Mouse (Mus musculus): ENCODE measurements at regions not wholly inside any gene's neighbourhood (a gene's known extent, or its start where the extent isn't known, plus 50 kb on each side); places are given as distances from the start of the nearest gene placed in this dataset.

DNA sequence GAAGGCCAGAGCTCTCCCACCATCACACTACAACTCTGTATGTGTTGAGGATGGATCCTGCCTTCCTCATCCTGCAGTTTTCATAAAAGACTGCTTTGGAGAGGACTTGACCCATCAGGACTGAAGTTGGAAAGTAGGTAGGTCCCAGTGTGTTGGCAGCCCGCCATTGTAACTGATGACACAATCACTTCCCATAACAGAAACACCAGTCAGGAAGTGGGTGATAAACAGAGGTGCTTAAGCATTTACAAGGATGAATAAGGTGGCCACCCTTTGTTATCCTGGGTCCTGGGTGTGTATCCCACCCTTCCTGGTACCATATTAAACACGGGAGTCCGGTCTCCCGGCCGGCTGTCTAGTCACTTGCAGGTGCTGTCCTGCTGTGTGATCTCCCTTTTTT is 118.3 kb downstream of the Snx10 start:
- ATAC-seq (ENCODE audit: low read depth) = peak; percentile 45; the same call in 1 of the 2 replicates
- Histone ChIP-seq H3K9me3 (replicated peaks; ENCODE audit: control insufficient read depth, low read length) (no peaks in the 10 kb centered on the region), H3K27me3 (ENCODE audit: control insufficient read depth, insufficient read depth, low read depth, low read length) (no peaks in the 10 kb centered on the region), H3K4me2 (ENCODE audit: low read depth, low read length) (no peak overlapping the region), H3K36me3 (ENCODE audit: control insufficient read depth, insufficient read depth) (no peaks in the 10 kb centered on the region), H3K27ac (ENCODE audit: low read length) (no peak overlapping the region), H3K4me1 (ENCODE audit: control insufficient read depth, low read depth, low read length) (peaks cover 3% of the 10 kb centered on the region), H3K4me3 (ENCODE audit: low read depth, low read length) (no peak overlapping the region), H3K9ac (ENCODE audit: low read depth, low read length) (no peak overlapping the region)
- 60% methylated on average over 5 of the region's 5 CpGs for WGBS (ENCODE audit: insufficient replicate concordance)

DNA sequence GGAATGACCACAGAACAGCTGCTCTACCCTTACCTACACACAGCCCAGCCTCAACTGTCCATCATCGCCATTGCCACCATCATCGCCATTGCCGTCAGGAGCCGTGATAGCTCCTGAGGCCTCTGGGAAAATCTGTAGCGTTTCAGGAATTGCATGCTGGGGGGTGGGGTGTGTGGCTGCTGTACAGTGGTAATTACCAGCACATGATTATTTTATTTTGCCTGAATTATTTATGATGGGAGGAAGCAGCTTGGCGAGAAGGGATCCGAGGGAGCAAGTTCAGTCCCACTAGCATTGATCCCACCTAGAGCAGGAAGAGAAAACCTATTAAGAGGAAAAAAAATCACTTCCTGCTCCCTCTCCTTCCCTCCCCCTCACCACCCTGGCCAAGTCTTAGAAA is 125.1 kb downstream of the Snx10 start:
- Histone ChIP-seq H3K4me1 (ENCODE audit: control insufficient read depth, low read depth, low read length) (no peaks in the 10 kb centered on the region), H3K4me2 (ENCODE audit: low read depth, low read length) (no peak overlapping the region), H3K4me3 (ENCODE audit: low read depth, low read length) (no peak overlapping the region), H3K27me3 (ENCODE audit: control insufficient read depth, insufficient read depth, low read depth, low read length) (no peaks in the 10 kb centered on the region), H3K9me3 (replicated peaks; ENCODE audit: control insufficient read depth, low read length) (no peaks in the 10 kb centered on the region), H3K36me3 (ENCODE audit: control insufficient read depth, insufficient read depth) (no peaks in the 10 kb centered on the region), H3K9ac (ENCODE audit: low read depth, low read length) (no peak overlapping the region), H3K27ac (ENCODE audit: low read length) (no peak overlapping the region)
- WGBS (ENCODE audit: insufficient replicate concordance) = 68% methylated on average over 7 of the region's 7 CpGs
- ATAC-seq (ENCODE audit: low read depth) = no peak

DNA sequence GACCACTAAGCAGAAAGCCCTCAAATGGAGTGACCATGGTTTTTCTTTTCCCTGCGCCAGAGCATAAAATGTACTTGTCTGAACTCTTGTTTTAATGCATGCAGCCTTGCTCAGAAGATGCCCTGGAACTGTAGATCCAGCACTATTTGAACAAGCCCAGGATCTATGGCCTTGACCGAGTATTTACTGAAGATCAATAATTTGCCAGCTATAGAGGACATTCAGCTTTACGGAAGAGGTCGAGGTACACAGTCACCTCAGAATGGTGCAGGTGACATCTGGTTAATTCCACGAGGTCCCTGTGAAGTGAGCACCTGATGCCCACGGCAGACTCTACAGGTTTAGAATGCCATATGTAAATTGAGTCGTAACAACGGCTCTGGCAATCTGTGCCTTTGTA is 130.1 kb downstream of the Snx10 start:
- peaks cover 4% of the 10 kb centered on the region for H3K4me1 ChIP-seq (ENCODE audit: control insufficient read depth, low read depth, low read length)
- no peaks in the 10 kb centered on the region for H3K9me3 ChIP-seq (replicated peaks; ENCODE audit: control insufficient read depth, low read length)
- H3K27me3 ChIP-seq (ENCODE audit: control insufficient read depth, insufficient read depth, low read depth, low read length) = no peaks in the 10 kb centered on the region
- no peaks in the 10 kb centered on the region for H3K36me3 ChIP-seq (ENCODE audit: control insufficient read depth, insufficient read depth)
- 67% methylated on average over 8 of the region's 8 CpGs for WGBS (ENCODE audit: insufficient replicate concordance)
- no peak overlapping the region for H3K27ac ChIP-seq (ENCODE audit: low read length)
- no peak overlapping the region for H3K9ac ChIP-seq (ENCODE audit: low read depth, low read length)
- ATAC-seq (ENCODE audit: low read depth) = peak; percentile 76
- H3K4me2 ChIP-seq (ENCODE audit: low read depth, low read length) = no peak overlapping the region
- no peak overlapping the region for H3K4me3 ChIP-seq (ENCODE audit: low read depth, low read length)

DNA sequence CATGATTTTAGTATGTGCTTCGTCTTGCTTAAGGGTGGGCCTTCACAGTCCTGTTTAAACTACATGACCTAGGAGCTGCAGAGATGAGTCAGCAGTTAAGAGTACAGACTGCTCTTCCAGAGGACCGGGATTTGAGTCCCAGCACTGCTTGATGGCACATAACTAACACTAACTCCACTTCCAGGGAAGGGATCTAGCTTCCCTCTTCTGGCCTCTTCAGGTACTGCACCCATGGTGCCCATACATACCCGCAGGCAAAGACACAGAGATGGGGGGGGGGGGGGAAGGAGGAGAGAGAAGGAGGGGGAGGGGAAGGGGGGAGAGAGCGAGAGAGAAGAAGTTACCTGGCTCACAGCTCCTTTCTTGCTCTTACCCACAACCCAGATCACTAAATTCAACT is 131.3 kb downstream of the Snx10 start:
- H3K27ac ChIP-seq (ENCODE audit: low read length) = no peak overlapping the region
- 60% methylated on average over 4 of the region's 4 CpGs for WGBS (ENCODE audit: insufficient replicate concordance)

DNA sequence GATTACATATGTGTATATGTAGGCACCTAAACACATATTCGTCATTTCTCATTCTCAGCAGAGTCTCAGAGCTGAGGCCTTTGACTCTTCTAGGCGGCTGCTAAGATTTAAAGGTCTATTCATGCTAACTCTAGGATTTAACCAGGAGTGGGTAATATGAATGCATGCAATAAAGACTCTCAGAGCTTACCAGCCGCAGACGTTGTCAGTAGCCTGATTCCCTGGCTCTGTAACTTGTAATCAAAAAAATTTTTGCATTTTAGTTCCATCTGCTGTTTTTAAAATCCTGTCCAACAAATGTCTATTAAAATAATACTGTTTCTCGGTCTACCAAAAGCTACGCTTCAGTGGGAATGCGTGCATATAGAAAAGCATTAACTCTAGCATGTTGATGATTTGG is 132.4 kb downstream of the Snx10 start:
- Histone ChIP-seq H3K36me3 (ENCODE audit: control insufficient read depth, insufficient read depth) (no peaks in the 10 kb centered on the region), H3K27ac (ENCODE audit: low read length) (no peak overlapping the region), H3K4me3 (ENCODE audit: low read depth, low read length) (no peak overlapping the region), H3K27me3 (ENCODE audit: control insufficient read depth, insufficient read depth, low read depth, low read length) (no peaks in the 10 kb centered on the region), H3K9me3 (replicated peaks; ENCODE audit: control insufficient read depth, low read length) (no peaks in the 10 kb centered on the region), H3K9ac (ENCODE audit: low read depth, low read length) (no peak overlapping the region), H3K4me1 (ENCODE audit: control insufficient read depth, low read depth, low read length) (peaks cover 4% of the 10 kb centered on the region), H3K4me2 (ENCODE audit: low read depth, low read length) (no peak overlapping the region)
- WGBS (ENCODE audit: insufficient replicate concordance) = 73% methylated on average over 7 of the region's 7 CpGs
- ATAC-seq (ENCODE audit: low read depth) = no peak

More for the DNA sequence above, 131.3 kb downstream of the Snx10 start:
- Histone ChIP-seq H3K4me3 (ENCODE audit: low read depth, low read length) (no peak overlapping the region), H3K9me3 (replicated peaks; ENCODE audit: control insufficient read depth, low read length) (no peaks in the 10 kb centered on the region), H3K9ac (ENCODE audit: low read depth, low read length) (no peak overlapping the region), H3K27me3 (ENCODE audit: control insufficient read depth, insufficient read depth, low read depth, low read length) (no peaks in the 10 kb centered on the region), H3K4me2 (ENCODE audit: low read depth, low read length) (no peak overlapping the region), H3K36me3 (ENCODE audit: control insufficient read depth, insufficient read depth) (no peaks in the 10 kb centered on the region), H3K4me1 (ENCODE audit: control insufficient read depth, low read depth, low read length) (peaks cover 4% of the 10 kb centered on the region)
- ATAC-seq (ENCODE audit: low read depth) = no peak

DNA sequence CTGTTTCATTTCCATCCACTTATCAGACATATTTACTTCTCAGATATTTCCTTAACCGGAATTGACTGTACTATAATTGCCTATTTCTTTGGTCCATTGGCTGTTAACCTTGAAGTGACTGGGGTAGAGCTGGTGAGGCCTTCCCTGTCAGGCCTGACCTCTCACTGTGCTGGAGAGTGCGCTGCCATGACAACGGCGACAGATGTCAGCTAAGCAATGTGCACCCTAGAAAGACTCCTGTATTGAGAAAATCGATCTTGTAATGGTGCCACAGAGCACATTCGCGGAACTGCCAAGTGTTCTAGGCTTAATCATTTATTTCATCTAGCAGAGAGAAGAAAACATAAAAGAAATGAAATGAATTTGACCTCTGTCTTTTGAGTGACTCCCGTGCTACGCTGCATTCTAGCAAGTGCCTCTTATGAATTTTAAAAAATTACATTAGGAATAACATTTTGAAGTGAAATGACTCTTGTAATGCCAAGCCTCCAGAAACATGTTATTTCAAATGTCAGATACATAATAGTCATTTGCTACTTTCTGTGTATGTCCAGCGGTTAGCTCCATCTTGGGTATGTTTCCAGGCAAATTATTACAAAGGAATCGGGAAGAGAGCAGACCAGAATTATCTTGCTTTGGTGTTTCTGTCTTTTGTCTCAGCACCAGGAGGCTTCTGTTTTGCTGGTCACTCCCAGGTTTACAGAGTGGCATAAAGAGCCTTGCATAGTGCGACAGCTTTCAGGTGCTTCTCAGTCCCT is 133.4 kb downstream of the Snx10 start:
- WGBS (ENCODE audit: insufficient replicate concordance) = 71% methylated on average over 12 of the region's 12 CpGs
- Histone ChIP-seq H3K9me3 (replicated peaks; ENCODE audit: control insufficient read depth, low read length) (no peaks in the 10 kb centered on the region), H3K4me1 (ENCODE audit: control insufficient read depth, low read depth, low read length) (peaks cover 4% of the 10 kb centered on the region), H3K27me3 (ENCODE audit: control insufficient read depth, insufficient read depth, low read depth, low read length) (no peaks in the 10 kb centered on the region), H3K36me3 (ENCODE audit: control insufficient read depth, insufficient read depth) (no peaks in the 10 kb centered on the region), H3K4me3 (ENCODE audit: low read depth, low read length) (no peak overlapping the region), H3K27ac (ENCODE audit: low read length) (no peak overlapping the region), H3K9ac (ENCODE audit: low read depth, low read length) (no peak overlapping the region), H3K4me2 (ENCODE audit: low read depth, low read length) (no peak overlapping the region)
- no peak for ATAC-seq (ENCODE audit: low read depth)

DNA sequence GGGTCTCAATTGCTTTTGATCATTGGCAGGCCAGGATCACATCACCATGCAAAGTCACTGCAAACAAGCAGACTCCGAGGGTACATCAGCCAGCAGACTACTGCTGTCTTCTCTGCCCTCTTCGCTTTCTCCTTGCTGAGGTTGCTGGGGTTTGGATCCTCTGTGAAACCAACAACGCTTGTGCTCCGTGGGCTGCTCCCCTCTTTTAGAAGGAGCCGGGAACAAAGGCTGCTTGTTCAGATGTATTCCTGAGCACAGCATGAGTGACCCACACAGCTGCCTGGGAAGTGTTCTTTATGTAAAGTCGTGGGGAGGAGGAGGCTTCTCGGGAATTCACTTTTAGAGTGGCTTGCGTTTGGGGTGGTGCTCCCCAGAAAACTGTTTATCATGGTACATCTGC is 134.7 kb downstream of the Snx10 start:
- no peaks in the 10 kb centered on the region for H3K36me3 ChIP-seq (ENCODE audit: control insufficient read depth, insufficient read depth)
- ATAC-seq (ENCODE audit: low read depth) = no peak
- H3K4me3 ChIP-seq (ENCODE audit: low read depth, low read length) = no peak overlapping the region
- no peak overlapping the region for H3K4me2 ChIP-seq (ENCODE audit: low read depth, low read length)
- H3K9ac ChIP-seq (ENCODE audit: low read depth, low read length) = no peak overlapping the region
- H3K27me3 ChIP-seq (ENCODE audit: control insufficient read depth, insufficient read depth, low read depth, low read length) = no peaks in the 10 kb centered on the region
- no peaks in the 10 kb centered on the region for H3K9me3 ChIP-seq (replicated peaks; ENCODE audit: control insufficient read depth, low read length)
- peaks cover 4% of the 10 kb centered on the region for H3K4me1 ChIP-seq (ENCODE audit: control insufficient read depth, low read depth, low read length)
- H3K27ac ChIP-seq (ENCODE audit: low read length) = no peak overlapping the region
- 55% methylated on average over 8 of the region's 8 CpGs for WGBS (ENCODE audit: insufficient replicate concordance)

DNA sequence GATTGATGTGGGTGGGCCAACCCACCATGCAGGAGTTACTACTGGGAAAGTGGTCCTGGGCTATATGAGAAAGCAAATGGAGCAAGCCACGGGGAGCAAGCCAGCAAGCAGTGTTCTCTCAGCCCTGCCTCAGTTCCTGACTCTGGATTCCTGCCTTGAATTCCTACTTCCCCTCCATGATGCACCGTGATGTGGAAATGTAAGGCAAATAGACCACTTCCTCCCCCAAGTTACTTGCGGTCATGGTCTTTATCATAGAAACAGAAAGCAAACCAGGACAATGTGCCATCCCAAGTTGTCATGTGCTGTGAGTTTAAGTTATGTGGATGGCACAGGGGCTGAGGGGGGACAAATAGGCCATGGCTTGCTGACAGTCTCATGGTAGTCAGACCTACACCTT is 139.5 kb downstream of the Snx10 start:
- no peak for ATAC-seq (ENCODE audit: low read depth)

DNA sequence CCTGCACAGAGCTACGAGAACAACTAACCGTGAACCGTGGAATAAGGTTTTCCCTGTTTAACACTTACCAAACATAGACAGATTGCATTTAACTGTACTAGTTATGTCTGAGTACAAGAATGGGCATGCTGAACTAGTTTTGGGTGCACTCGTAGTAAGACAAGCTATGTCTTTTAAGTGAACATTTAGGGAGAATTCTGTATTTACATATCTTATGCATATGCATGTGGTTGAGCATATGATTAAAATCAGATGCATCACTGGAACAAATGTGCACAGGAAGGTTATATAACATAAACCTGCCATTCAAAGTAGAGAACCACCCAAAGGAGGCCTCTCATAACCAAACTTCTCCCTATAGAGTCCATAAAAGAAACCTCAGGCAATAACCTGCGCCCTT is 140.3 kb downstream of the Snx10 start:
- Histone ChIP-seq H3K4me3 (ENCODE audit: low read depth, low read length) (no peak overlapping the region), H3K36me3 (ENCODE audit: control insufficient read depth, insufficient read depth) (no peaks in the 10 kb centered on the region), H3K4me1 (ENCODE audit: control insufficient read depth, low read depth, low read length) (no peaks in the 10 kb centered on the region), H3K27me3 (ENCODE audit: control insufficient read depth, insufficient read depth, low read depth, low read length) (no peaks in the 10 kb centered on the region), H3K9me3 (replicated peaks; ENCODE audit: control insufficient read depth, low read length) (peaks cover 4% of the 10 kb centered on the region; the same call in 1 of the 2 replicates), H3K27ac (ENCODE audit: low read length) (no peak overlapping the region), H3K4me2 (ENCODE audit: low read depth, low read length) (no peak overlapping the region), H3K9ac (ENCODE audit: low read depth, low read length) (no peak overlapping the region)
- no peak for ATAC-seq (ENCODE audit: low read depth)
- WGBS (ENCODE audit: insufficient replicate concordance) = 71% methylated on average over 5 of the region's 5 CpGs

More for the DNA sequence above, 139.5 kb downstream of the Snx10 start:
- Histone ChIP-seq H3K9me3 (replicated peaks; ENCODE audit: control insufficient read depth, low read length) (peaks cover 4% of the 10 kb centered on the region; the same call in 1 of the 2 replicates), H3K36me3 (ENCODE audit: control insufficient read depth, insufficient read depth) (no peaks in the 10 kb centered on the region), H3K4me2 (ENCODE audit: low read depth, low read length) (no peak overlapping the region), H3K4me1 (ENCODE audit: control insufficient read depth, low read depth, low read length) (no peaks in the 10 kb centered on the region), H3K9ac (ENCODE audit: low read depth, low read length) (no peak overlapping the region), H3K27ac (ENCODE audit: low read length) (no peak overlapping the region), H3K27me3 (ENCODE audit: control insufficient read depth, insufficient read depth, low read depth, low read length) (no peaks in the 10 kb centered on the region), H3K4me3 (ENCODE audit: low read depth, low read length) (no peak overlapping the region)
- WGBS (ENCODE audit: insufficient replicate concordance) = 56% methylated on average over 3 of the region's 3 CpGs

Data from liver, embryonic 16.5 days (tissue).